Mouse (Mus musculus): ENCODE measurements around the gene Cd209d. TPM values are rescaled to one million over a fixed set of nuclear protein-coding genes. Genes with fewer than 3 reads are reported as not detected.

Gene Cd209d
- 0.31 TPM in 1 of 2 replicates, not detected in the other for polyA plus RNA-seq (2021; fragmentation: Nextera tagmentation)
- long read RNA-seq, experiment 1 = 0 reads
- long read RNA-seq, experiment 2 = 0 reads

GRCm38 (mm10) chr8:3878455-3878854, at the start of gene Cd209d:
Gene Cd209d (minus strand): TSS chr8:3878555.

GRCm38 (mm10) chr8:3926744-3927143, 48.4 kb upstream of the Cd209d start, which contains the start of gene Cd209b:
Gene Cd209b (minus strand): TSS chr8:3926844.

GRCm38 (mm10) chr8:3854209-3854608, 24.1 kb downstream of the Cd209d start, which contains the start of gene Cd209e:
Gene Cd209e (minus strand): TSS chr8:3854309.

Other genes starting within 250 kb of the Cd209d start
- 10.6 and 12.6 TPM in 2 replicates for gene Stxbp2, start 247.6 kb downstream of the Cd209d start, polyA plus RNA-seq (2021; fragmentation: Nextera tagmentation)
- gene Retn, start 222.8 kb downstream of the Cd209d start, polyA plus RNA-seq (2021; fragmentation: Nextera tagmentation) = 1.0 and 1.8 TPM in 2 replicates
- 0.24 TPM in 1 of 2 replicates, not detected in the other for gene Mcemp1, start 212.8 kb downstream of the Cd209d start, polyA plus RNA-seq (2021; fragmentation: Nextera tagmentation)
- 50.2 and 52.3 TPM in 2 replicates for gene Fcor, start 206.2 kb downstream of the Cd209d start, polyA plus RNA-seq (2021; fragmentation: Nextera tagmentation)
- gene Trappc5, start 202.3 kb downstream of the Cd209d start, polyA plus RNA-seq (2021; fragmentation: Nextera tagmentation) = 22.8 and 24.6 TPM in 2 replicates
- gene Fcer2a, start 184.4 kb downstream of the Cd209d start, polyA plus RNA-seq (2021; fragmentation: Nextera tagmentation) = 0.05 TPM in 1 of 2 replicates, not detected in the other
- gene Clec4g, start 157.9 kb downstream of the Cd209d start, polyA plus RNA-seq (2021; fragmentation: Nextera tagmentation) = 0.33 TPM in 1 of 2 replicates, not detected in the other
- 3.2 and 3.4 TPM in 2 replicates for gene Cd209a, start 129.6 kb downstream of the Cd209d start, polyA plus RNA-seq (2021; fragmentation: Nextera tagmentation)
- gene Cd209e, start 24.2 kb downstream of the Cd209d start, polyA plus RNA-seq (2021; fragmentation: Nextera tagmentation) = 0.11 TPM in 1 of 2 replicates, not detected in the other
- gene Cd209b, start 48.3 kb upstream of the Cd209d start, polyA plus RNA-seq (2021; fragmentation: Nextera tagmentation) = 0.68 and 0.85 TPM in 2 replicates
- gene Cd209c, start 76.2 kb upstream of the Cd209d start, polyA plus RNA-seq (2021; fragmentation: Nextera tagmentation) = not detected in 2 replicates
- 2.2 and 3.6 TPM in 2 replicates for gene Cd209f, start 227.3 kb upstream of the Cd209d start, polyA plus RNA-seq (2021; fragmentation: Nextera tagmentation)